Mouse (Mus musculus) limb, embryonic 13.5 days (tissue): Measurements from ENCODE around the gene Bicd2. TPM values are rescaled to one million over a fixed set of nuclear protein-coding genes. Genes with fewer than 3 reads are reported as not detected.
"Not testable (repeated sequence)": the region's sequence is repeated elsewhere in the genome, so short reads cannot be mapped to it uniquely, and the experiment has no call there.

ENCODE experiments used
- ATAC-seq: fragments of 200-750 bp; cut with Nextera tagmentation; 2 replicates; pipeline ENCODE4 v1.8.0; 2017; ENCODE audit warnings: low read depth, moderate number of reproducible peaks, moderate TSS enrichment; ENCODE audit not compliant: low FRiP score
- H3K27ac ChIP-seq: fragments of 300-500 bp; sonication (generic); 2 replicates; pipeline ENCODE4 v1.5.1; 2015; ENCODE audit warnings: inconsistent platforms, mild to moderate bottlenecking, moderate library complexity
- H3K27me3 ChIP-seq: fragments of 300-500 bp; sonication (generic); 2 replicates; pipeline ENCODE4 v1.6.1; 2015; ENCODE audit warnings: mild to moderate bottlenecking, inconsistent platforms
- H3K36me3 ChIP-seq: fragments of 300-500 bp; sonication (generic); 2 replicates; pipeline ENCODE4 v1.6.1; 2015; ENCODE audit warnings: inconsistent platforms, mild to moderate bottlenecking, moderate library complexity
- H3K4me1 ChIP-seq: fragments of 300-500 bp; sonication (generic); 2 replicates; pipeline ENCODE4 v1.6.1; 2015; ENCODE audit warnings: inconsistent platforms
- H3K4me2 ChIP-seq: fragments of 300-500 bp; sonication (generic); replicated peaks from 2 replicates; pipeline ENCODE4 v1.6.1; 2015; ENCODE audit warnings: inconsistent platforms, mild to moderate bottlenecking, moderate library complexity
- H3K4me3 ChIP-seq: fragments of 300-500 bp; sonication (generic); 2 replicates; pipeline ENCODE4 v1.5.1; 2015; ENCODE audit warnings: moderate library complexity, mild to moderate bottlenecking, inconsistent platforms
- H3K9ac ChIP-seq: fragments of 300-500 bp; sonication (generic); 2 replicates; pipeline ENCODE4 v1.6.1; 2015; ENCODE audit warnings: mild to moderate bottlenecking, inconsistent platforms
- H3K9me3 ChIP-seq: fragments of 300-500 bp; sonication (generic); 2 replicates; pipeline ENCODE4 v1.6.1; 2016; ENCODE audit warnings: inconsistent platforms
- WGBS: fragments of 180-500 bp; shearing (Covaris S2); methylation state at CpG from one replicate; pipeline ENCODE4 v1.1.7; 2015; 5-methylcytosine and 5-hydroxymethylcytosine counted together
- polyA plus RNA-seq: library from polyadenylated mRNA; unstranded; fragments of >200 nt; fragmentation: Nextera tagmentation; extraction: Ambion mirVana; gene quantifications from 2 replicates; pipeline ENCODE4 v1.2.1, GENCODE M21; 2015

Gene Bicd2
- polyA plus RNA-seq, 1 experiment from 2014 or later, result 36.6 TPM

DNA sequence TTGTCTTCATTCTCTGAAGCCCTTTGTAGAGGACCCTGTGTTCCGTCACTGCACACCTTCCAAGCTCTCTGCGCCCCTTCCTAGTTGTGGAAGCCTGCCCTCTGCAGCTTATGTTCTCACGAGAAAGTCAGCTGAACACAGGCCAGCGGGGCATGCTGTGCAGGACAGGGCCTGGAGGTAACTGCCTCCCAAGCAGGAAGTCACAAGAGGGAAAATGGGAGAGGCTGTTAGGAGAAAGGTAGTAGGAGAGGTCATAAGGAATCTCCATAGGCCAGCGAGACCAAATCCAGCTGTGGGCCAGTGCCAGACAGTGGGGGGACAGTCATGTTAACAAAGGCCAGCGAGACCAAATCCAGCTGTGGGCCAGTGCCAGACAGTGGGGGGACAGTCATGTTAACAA, 28.8 kb downstream of the Bicd2 start:
- peaks cover 48% of the 10 kb centered on the region for H3K36me3 ChIP-seq
- WGBS, result 72% methylated on average over 6 of the region's 6 CpGs
- not testable (repeated sequence) for H3K27ac ChIP-seq, H3K4me2 ChIP-seq, H3K4me1 ChIP-seq, H3K4me3 ChIP-seq, H3K9ac ChIP-seq, H3K9me3 ChIP-seq, ATAC-seq, H3K27me3 ChIP-seq

DNA sequence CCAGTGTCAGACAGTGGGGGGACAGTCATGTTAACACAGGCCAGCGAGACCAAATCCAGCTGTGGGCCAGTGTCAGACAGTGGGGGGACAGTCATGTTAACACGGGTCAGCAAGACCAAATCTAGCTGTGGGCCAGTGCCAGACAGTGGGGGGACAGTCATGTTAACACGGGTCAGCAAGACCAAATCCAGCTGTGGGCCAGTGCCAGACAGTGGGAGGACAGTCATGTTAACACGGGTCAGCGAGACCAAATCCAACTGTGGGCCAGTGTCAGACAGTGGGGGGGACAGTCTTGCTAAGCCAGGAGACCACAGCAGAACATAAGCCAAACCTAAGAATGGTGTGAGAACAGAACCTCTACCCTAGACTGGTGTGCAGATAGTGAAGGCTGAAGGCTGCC, 29.5 kb downstream of the Bicd2 start:
- not testable (repeated sequence) for H3K9me3 ChIP-seq, ATAC-seq, H3K4me3 ChIP-seq, H3K4me2 ChIP-seq, H3K27me3 ChIP-seq, H3K4me1 ChIP-seq, H3K9ac ChIP-seq
- WGBS, result 75% methylated on average over 5 of the region's 5 CpGs
- Histone ChIP-seq H3K36me3 (peaks cover 55% of the 10 kb centered on the region), H3K27ac (peak overlapping the region; percentile 23; the same call in 1 of the 2 replicates)

DNA sequence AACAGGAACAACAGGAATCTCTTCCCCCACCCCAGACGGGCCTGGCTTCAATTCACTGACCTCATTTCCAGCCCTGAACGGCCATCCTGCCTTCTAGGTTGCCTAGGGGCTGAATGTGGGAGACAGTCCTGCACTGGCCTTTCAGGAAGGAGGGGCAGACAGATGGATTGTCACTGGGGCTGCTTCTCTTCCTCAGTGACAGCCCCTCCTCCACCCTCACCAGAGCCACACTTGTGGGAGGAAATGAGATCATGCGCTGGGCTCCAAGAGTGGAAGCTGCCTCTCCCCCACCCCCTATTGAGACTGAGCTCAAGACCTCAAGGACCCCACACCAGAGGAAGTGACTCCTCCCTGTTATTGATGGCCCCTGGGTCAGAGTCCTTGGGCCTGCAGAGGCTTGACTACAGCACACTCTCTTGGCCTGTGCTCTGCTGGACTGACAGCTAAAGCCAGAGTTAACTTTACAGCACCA, 30.1 kb downstream of the Bicd2 start:
- Histone ChIP-seq H3K9me3 (no peaks in the 10 kb centered on the region), H3K36me3 (peaks cover 61% of the 10 kb centered on the region), H3K4me1 (peaks cover 9% of the 10 kb centered on the region), H3K9ac (peak overlapping the region; percentile 35; the same call in 1 of the 2 replicates), H3K27me3 (no peaks in the 10 kb centered on the region), H3K4me3 (no peak overlapping the region), H3K4me2 (no peak overlapping the region), H3K27ac (peak overlapping the region; percentile 23; the same call in 1 of the 2 replicates)
- no peak for ATAC-seq
- 15% methylated on average over 3 of the region's 3 CpGs for WGBS

DNA sequence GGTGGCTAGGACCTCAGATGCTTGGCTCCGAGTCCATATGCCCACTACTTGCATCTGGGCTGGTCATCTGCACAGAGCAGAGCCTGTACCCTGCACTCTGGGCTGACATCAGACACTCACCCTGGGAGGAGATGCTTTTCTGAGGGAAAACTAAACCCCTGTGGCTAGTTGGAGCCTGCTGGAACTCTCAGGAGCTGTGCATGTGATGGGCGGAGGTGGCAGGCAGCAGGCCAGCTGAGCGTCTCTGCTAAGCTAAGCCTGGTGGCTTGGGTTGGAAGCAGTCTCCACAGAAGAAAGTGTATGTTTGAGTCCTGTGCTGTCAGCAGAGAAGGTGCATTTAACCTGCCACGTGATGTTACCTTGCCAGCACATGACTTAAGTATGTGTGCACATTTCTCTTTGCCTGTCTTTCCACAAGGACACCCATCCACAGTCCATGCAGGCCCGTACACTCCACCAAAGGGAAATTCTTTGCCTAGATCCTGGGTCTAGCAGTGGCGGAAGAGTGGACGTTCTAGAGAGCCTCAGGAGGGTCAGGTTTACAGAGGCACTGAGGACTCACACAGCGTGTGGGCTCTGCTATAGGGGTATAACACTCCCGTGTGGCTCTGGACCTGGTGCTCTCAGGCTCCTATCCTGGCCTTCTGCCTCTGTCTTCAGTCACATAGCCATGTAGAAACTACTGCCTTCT, 31.1 kb downstream of the Bicd2 start:
- H3K36me3 ChIP-seq, result peaks cover 71% of the 10 kb centered on the region

DNA sequence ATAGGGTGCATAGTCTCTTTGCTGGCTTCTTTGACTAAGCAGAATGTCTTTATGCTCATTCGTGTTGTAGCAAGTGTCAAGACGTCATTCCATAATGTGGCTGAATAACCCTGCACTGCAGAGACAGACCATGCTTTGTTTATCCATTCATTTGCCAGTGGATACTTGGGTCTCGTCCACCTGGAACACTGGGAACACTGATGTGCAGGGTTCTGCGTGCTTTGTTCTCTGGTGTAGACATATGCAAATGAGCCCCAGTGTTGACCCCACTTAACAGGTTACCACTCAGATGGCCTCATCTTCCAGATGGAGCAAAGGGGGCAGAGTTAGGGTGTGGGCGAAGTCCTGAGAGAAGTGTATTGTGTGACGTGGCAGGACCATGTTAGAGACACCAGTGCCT, 32.9 kb downstream of the Bicd2 start:
- no peaks in the 10 kb centered on the region for H3K27me3 ChIP-seq
- no peak overlapping the region for H3K27ac ChIP-seq
- H3K4me2 ChIP-seq, result no peak overlapping the region
- H3K4me3 ChIP-seq, result no peak overlapping the region
- no peak overlapping the region for H3K9ac ChIP-seq
- peaks cover 9% of the 10 kb centered on the region for H3K4me1 ChIP-seq
- no peaks in the 10 kb centered on the region for H3K9me3 ChIP-seq
- H3K36me3 ChIP-seq, result peaks cover 86% of the 10 kb centered on the region
- WGBS, result 78% methylated on average over 6 of the region's 6 CpGs
- no peak for ATAC-seq

More for the DNA sequence above, 31.1 kb downstream of the Bicd2 start:
- no peak for ATAC-seq
- no peaks in the 10 kb centered on the region for H3K9me3 ChIP-seq
- H3K4me3 ChIP-seq, result no peak overlapping the region
- no peak overlapping the region for H3K4me2 ChIP-seq
- no peak overlapping the region for H3K27ac ChIP-seq
- H3K27me3 ChIP-seq, result no peaks in the 10 kb centered on the region
- peaks cover 9% of the 10 kb centered on the region for H3K4me1 ChIP-seq
- H3K9ac ChIP-seq, result no peak overlapping the region
- WGBS, result 88% methylated on average over 9 of the region's 9 CpGs

DNA sequence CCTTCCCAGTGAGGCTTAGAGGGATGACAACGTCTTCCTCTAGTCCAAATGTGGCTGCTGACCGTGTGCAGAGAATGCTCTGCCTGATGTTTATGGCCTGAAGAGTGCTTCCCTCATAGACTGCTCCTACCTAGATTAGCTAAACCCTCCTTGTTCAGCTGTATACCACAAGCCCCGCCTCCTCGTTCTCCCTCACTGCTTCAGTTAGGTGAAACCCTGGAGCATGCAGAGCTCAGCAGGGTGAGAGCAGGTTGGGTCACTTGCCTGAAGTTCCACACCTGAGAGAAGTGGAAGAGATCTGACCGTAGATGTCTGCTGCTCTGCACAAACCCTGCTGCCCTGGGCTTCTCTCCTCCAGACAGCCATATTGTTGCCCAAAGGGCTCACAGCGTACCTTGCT, 33.3 kb downstream of the Bicd2 start:
- no peaks in the 10 kb centered on the region for H3K27me3 ChIP-seq
- peaks cover 9% of the 10 kb centered on the region for H3K4me1 ChIP-seq
- H3K4me2 ChIP-seq, result no peak overlapping the region
- peaks cover 86% of the 10 kb centered on the region for H3K36me3 ChIP-seq
- 78% methylated on average over 6 of the region's 6 CpGs for whole genome bisulfite sequencing
- no peak overlapping the region for H3K9ac ChIP-seq
- no peak overlapping the region for H3K27ac ChIP-seq
- no peak overlapping the region for H3K4me3 ChIP-seq
- no peaks in the 10 kb centered on the region for H3K9me3 ChIP-seq
- ATAC-seq, result no peak

DNA sequence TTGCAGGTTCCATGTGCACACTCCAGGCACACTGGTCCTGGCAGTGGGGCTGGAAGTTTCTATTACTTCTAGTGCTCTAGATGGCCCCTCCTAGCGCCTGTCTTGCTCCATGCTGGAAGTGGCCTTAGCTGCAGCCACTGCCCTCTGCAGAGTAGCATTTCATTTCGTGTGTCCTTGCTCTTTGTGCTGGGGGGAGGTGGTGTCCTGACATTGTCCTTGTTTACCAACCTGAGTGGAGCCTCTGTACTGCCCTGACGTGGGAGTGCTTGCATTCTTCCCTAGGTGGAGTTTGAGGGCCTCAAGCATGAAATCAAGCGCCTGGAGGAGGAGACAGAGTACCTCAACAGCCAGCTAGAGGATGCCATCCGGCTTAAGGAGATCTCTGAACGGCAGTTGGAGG, 36.2 kb downstream of the Bicd2 start:
- WGBS, result 87% methylated on average over 6 of the region's 6 CpGs
- H3K36me3 ChIP-seq, result peaks cover 89% of the 10 kb centered on the region

DNA sequence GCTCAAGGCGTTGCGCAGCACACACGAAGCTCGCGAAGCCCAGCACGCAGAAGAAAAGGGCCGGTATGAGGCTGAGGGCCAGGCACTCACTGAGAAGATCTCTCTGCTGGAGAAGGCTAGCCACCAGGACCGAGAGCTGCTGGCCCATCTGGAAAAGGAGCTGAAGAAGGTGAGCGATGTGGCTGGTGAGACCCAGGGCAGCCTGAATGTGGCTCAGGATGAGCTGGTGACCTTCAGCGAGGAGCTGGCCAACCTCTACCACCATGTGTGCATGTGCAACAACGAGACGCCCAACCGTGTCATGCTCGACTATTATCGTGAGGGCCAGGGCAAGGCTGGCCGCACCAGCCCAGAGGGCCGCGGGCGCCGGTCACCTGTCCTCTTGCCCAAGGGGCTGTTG, 37.9 kb downstream of the Bicd2 start:
- H3K27me3 ChIP-seq, result no peaks in the 10 kb centered on the region
- H3K4me3 ChIP-seq, result no peak overlapping the region
- H3K36me3 ChIP-seq, result peaks cover 100% of the 10 kb centered on the region
- H3K9ac ChIP-seq, result no peak overlapping the region
- WGBS, result 96% methylated on average over 20 of the region's 20 CpGs
- no peak for ATAC-seq
- H3K27ac ChIP-seq, result no peak overlapping the region
- H3K4me2 ChIP-seq, result no peak overlapping the region
- H3K9me3 ChIP-seq, result no peaks in the 10 kb centered on the region
- no peaks in the 10 kb centered on the region for H3K4me1 ChIP-seq

More for the DNA sequence above, 36.2 kb downstream of the Bicd2 start:
- ATAC-seq, result no peak
- H3K9me3 ChIP-seq, result no peaks in the 10 kb centered on the region
- no peak overlapping the region for H3K4me2 ChIP-seq
- H3K9ac ChIP-seq, result no peak overlapping the region
- H3K4me1 ChIP-seq, result no peaks in the 10 kb centered on the region
- H3K27ac ChIP-seq, result no peak overlapping the region
- H3K4me3 ChIP-seq, result no peak overlapping the region
- no peaks in the 10 kb centered on the region for H3K27me3 ChIP-seq

DNA sequence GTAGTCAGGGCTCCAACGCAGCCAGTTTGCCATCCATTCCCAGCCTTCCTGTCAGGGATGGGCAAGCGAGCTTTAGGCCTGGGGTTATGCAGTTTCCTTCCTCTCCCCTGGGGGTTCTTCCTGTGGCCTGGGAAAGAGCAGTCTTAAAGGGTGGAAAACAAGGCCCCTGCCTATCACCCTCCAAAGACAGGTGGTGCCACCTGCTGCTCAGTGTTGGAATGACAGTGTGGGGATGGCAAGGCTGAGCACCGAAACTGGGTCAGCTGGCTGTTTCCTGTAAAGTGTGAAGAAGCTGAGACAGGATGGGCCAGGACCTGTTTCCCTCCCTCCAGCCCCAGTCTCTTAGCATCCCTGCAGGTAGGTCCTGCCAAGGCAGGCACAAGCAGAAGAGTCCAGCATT, 39.8 kb downstream of the Bicd2 start:
- no peak overlapping the region for H3K9ac ChIP-seq
- no peaks in the 10 kb centered on the region for H3K4me1 ChIP-seq
- H3K27me3 ChIP-seq, result no peaks in the 10 kb centered on the region
- H3K9me3 ChIP-seq, result no peaks in the 10 kb centered on the region
- H3K36me3 ChIP-seq, result peaks cover 97% of the 10 kb centered on the region
- no peak overlapping the region for H3K4me2 ChIP-seq
- 26% methylated on average over 3 of the region's 3 CpGs for WGBS
- H3K27ac ChIP-seq, result no peak overlapping the region
- H3K4me3 ChIP-seq, result no peak overlapping the region
- 0 out of 2 replicates have a peak, but pooled peaks have one; percentile 32 for ATAC-seq

DNA sequence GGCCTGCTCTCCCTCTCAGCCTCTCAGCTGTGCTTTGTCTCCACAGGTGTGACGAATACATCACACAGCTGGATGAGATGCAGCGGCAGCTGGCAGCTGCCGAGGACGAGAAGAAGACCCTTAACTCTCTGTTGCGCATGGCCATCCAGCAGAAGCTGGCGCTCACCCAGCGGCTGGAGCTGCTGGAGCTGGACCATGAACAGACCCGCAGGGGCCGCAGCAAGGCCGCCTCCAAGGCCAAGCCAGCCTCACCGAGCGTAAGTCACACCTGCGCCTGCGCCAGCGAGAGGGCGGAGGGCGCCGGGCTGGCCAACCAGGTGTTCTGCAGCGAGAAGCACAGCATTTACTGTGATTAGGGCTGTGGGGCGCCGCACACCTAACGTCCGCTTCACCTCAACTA, 41.6 kb downstream of the Bicd2 start:
- 92% methylated on average over 23 of the region's 23 CpGs for WGBS
- Histone ChIP-seq H3K4me2 (no peak overlapping the region), H3K27me3 (no peaks in the 10 kb centered on the region), H3K36me3 (peaks cover 89% of the 10 kb centered on the region), H3K4me1 (no peaks in the 10 kb centered on the region), H3K9ac (no peak overlapping the region), H3K4me3 (no peak overlapping the region), H3K9me3 (no peaks in the 10 kb centered on the region), H3K27ac (no peak overlapping the region)
- ATAC-seq, result no peak

DNA sequence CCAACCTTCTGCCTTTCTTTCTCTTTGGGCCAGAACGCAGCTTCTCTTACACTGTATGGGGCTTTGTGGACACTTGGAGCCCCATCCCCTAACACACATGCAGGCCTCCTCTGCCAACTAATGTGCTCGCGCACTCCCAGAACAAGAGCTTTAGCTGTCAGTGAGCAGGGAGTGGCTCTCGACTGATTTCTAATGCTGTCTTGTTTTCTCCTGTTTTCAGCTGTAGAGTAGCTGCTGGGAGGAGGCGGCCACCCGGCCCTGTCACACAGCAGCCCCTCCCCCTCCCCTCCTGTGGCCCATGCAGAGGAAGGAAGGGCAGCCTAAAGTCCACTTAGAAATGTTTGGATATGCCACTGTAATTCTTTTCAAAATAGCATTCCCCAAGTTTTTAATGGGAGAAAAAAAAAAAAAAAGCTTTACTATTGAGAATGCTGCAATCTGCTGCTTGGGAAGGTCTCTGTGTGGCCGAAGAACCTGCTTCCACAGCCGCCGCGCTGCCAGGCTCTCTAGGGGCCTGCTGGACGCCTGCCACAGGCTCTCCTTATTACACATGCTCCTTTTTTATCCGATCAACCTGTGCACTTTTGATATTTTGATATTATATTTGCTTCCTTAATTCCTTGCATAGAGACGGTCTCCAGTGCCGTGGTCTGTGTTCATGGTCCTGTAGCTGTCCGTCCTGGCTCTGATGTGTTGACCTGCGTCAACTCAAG, 43.5 kb downstream of the Bicd2 start:
- Histone ChIP-seq H3K27me3 (no peaks in the 10 kb centered on the region), H3K9ac (no peak overlapping the region), H3K4me3 (no peak overlapping the region), H3K4me2 (no peak overlapping the region), H3K27ac (no peak overlapping the region), H3K9me3 (no peaks in the 10 kb centered on the region), H3K4me1 (no peaks in the 10 kb centered on the region), H3K36me3 (peaks cover 76% of the 10 kb centered on the region)
- WGBS, result 86% methylated on average over 16 of the region's 16 CpGs
- no peak for ATAC-seq

DNA sequence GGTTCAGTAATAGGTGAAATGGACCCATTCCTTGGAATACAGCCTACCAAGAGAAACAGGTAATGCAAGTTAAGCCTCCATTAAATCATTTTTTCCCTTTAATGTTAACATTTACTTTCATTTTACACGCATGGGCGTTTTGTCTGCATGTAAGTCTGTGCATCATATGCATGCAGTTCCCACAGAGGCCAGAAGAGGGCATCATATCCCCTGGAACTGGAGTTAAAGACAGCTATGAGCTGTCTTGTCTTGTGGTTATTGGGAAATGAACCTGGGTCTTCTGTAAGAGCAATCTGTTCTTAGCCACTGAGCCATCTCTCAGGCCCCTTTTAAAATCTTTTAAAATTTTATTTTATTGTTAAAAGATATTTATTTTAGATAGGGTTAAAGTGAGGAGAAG, 50.0 kb downstream of the Bicd2 start:
- Histone ChIP-seq H3K9me3 (no peaks in the 10 kb centered on the region), H3K27me3 (no peaks in the 10 kb centered on the region), H3K9ac (no peak overlapping the region), H3K4me2 (no peak overlapping the region), H3K4me1 (no peaks in the 10 kb centered on the region), H3K27ac (no peak overlapping the region), H3K36me3 (peaks cover 22% of the 10 kb centered on the region), H3K4me3 (no peak overlapping the region)
- ATAC-seq, result no peak
- 95% methylated on average over 2 of the region's 2 CpGs for WGBS
